Mouse (Mus musculus) neutrophil, adult 65 days (primary cell): Measurements from ENCODE around the gene Defa26. TPM values are rescaled to one million over a fixed set of nuclear protein-coding genes. Genes with fewer than 3 reads are reported as not detected.

ENCODE experiments used
- total RNA-seq: library from RNA; stranded (reverse); gene quantifications from 2 replicates; pipeline ENCODE4 v1.2.4, GENCODE M21; 2023

Defa26 gene
- total RNA-seq = not detected in 2 replicates

GRCm38 (mm10) chr8:21617883-21618282, at the start of gene Defa26:
Defa26 (plus strand) TSS chr8:21618183.

GRCm38 (mm10) chr8:21582706-21583105, 35.3 kb upstream of the Defa26 start, which contains the start of gene Defa28:
Defa28 (plus strand) TSS chr8:21583006.

GRCm38 (mm10) chr8:21594408-21594807, 23.6 kb upstream of the Defa26 start, which contains the start of gene Gm7861:
Gm7861 (minus strand) TSS chr8:21594508.

GRCm38 (mm10) chr8:21655480-21655879, 37.5 kb downstream of the Defa26 start, which contains the start of gene Defa17:
Defa17 (plus strand) TSS chr8:21655780.

GRCm38 (mm10) chr8:21665497-21665896, 47.5 kb downstream of the Defa26 start, which contains the start of gene Defa34:
Defa34 (plus strand) TSS chr8:21665797.

Other genes with a start within 250 kb of the Defa26 start
- not detected in 2 replicates for gene Defa2, start 239.7 kb upstream of the Defa26 start, total RNA-seq
- not detected in 2 replicates for gene Defa33, start 226.4 kb upstream of the Defa26 start, total RNA-seq
- not detected in 2 replicates for gene Defa36, start 190.8 kb upstream of the Defa26 start, total RNA-seq
- gene Gm7849, start 161.6 kb upstream of the Defa26 start, total RNA-seq = not detected in 2 replicates
- not detected in 2 replicates for gene Defa20, start 108.9 kb upstream of the Defa26 start, total RNA-seq
- gene Defa32, start 89.2 kb upstream of the Defa26 start, total RNA-seq = not detected in 2 replicates
- gene Defa37, start 52.8 kb upstream of the Defa26 start, total RNA-seq = not detected in 2 replicates
- gene Defa28, start 35.2 kb upstream of the Defa26 start, total RNA-seq = not detected in 2 replicates
- gene Gm7861, start 23.7 kb upstream of the Defa26 start, total RNA-seq = not detected in 2 replicates
- gene Defa17, start 37.6 kb downstream of the Defa26 start, total RNA-seq = not detected in 2 replicates
- not detected in 2 replicates for gene Defa34, start 47.6 kb downstream of the Defa26 start, total RNA-seq
- not detected in 2 replicates for gene AY761184, start 85.5 kb downstream of the Defa26 start, total RNA-seq
- not detected in 2 replicates for gene Defa24, start 116.3 kb downstream of the Defa26 start, total RNA-seq
- not detected in 2 replicates for gene Defb50, start 205.4 kb downstream of the Defa26 start, total RNA-seq
- gene Defb2, start 221.7 kb downstream of the Defa26 start, total RNA-seq = not detected in 2 replicates
- gene Defb10, start 240.7 kb downstream of the Defa26 start, total RNA-seq = not detected in 2 replicates